Mouse (Mus musculus) heart, embryonic 13.5 days (tissue): ENCODE results near the gene Daam1. TPM values are rescaled to one million over a fixed set of nuclear protein-coding genes. Genes with fewer than 3 reads are reported as not detected.

ENCODE experiments used
- ATAC-seq: fragments of 200-750 bp; cut with Nextera tagmentation; 2 replicates; pipeline ENCODE4 v1.8.0; 2017; ENCODE audit warnings: moderate TSS enrichment; ENCODE audit not compliant: insufficient number of reproducible peaks, low FRiP score, low TSS enrichment; ENCODE audit errors: extremely low read depth
- H3K27ac ChIP-seq: fragments of 300-500 bp; sonication (generic); replicated peaks from 2 replicates; pipeline ENCODE4 v1.5.1; 2015; ENCODE audit warnings: moderate library complexity, mild to moderate bottlenecking, inconsistent platforms
- H3K27me3 ChIP-seq: fragments of 300-500 bp; sonication (generic); replicated peaks from 2 replicates; pipeline ENCODE4 v1.6.1; 2015; ENCODE audit warnings: mild to moderate bottlenecking, inconsistent platforms
- H3K36me3 ChIP-seq: fragments of 300-500 bp; sonication (generic); 2 replicates; pipeline ENCODE4 v1.6.1; 2015; ENCODE audit warnings: mild to moderate bottlenecking, inconsistent platforms
- H3K4me1 ChIP-seq: fragments of 300-500 bp; sonication (generic); 2 replicates; pipeline ENCODE4 v1.6.1; 2015; ENCODE audit warnings: inconsistent platforms
- H3K4me2 ChIP-seq: fragments of 300-500 bp; sonication (generic); 2 replicates; pipeline ENCODE4 v1.6.1; 2015; ENCODE audit warnings: inconsistent platforms, mild to moderate bottlenecking, moderate library complexity
- H3K4me3 ChIP-seq: fragments of 300-500 bp; sonication (generic); 2 replicates; pipeline ENCODE4 v1.5.1; 2015; ENCODE audit warnings: moderate library complexity, mild to moderate bottlenecking, inconsistent platforms
- H3K9ac ChIP-seq: fragments of 300-500 bp; sonication (generic); 2 replicates; pipeline ENCODE4 v1.6.1; 2015; ENCODE audit warnings: inconsistent platforms, mild to moderate bottlenecking, moderate library complexity
- H3K9me3 ChIP-seq: fragments of 300-500 bp; sonication (generic); 2 replicates; pipeline ENCODE4 v1.6.1; 2016; ENCODE audit warnings: inconsistent platforms
- WGBS: fragments of 180-500 bp; shearing (Covaris S2); methylation state at CpG from one replicate; pipeline ENCODE4 v1.1.7; 2015; ENCODE audit warnings: mixed read lengths; 5-methylcytosine and 5-hydroxymethylcytosine counted together
- polyA plus RNA-seq: library from polyadenylated mRNA; unstranded; fragments of >200 nt; fragmentation: Nextera tagmentation; extraction: Ambion mirVana; gene quantifications from 2 replicates; pipeline ENCODE4 v1.2.1, GENCODE M21; 2015

Daam1 gene
- polyA plus RNA-seq, 1 experiment from 2014 or later = 18.5 TPM

DNA sequence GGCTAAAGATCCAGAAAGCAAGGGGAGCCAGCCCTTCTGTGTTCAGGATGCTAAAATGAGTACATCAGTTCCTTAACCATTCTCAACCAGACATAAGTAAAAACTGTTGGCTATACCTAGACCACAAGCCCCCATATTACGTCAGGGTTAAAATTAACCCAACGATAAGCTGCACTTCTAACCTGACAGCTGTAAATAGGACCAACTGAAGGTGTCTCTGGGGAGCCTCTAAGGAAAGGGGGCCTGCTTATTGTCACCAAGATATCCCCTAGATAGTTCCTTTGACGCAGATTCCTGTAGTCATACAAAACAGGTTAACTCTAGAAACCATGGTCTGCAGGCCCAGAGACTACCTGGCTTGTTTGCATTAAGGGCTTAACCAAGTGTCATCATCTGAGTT lies 174.4 kb downstream of the Daam1 start:
- Histone ChIP-seq H3K36me3 (0 out of 2 replicates have a peak, but pooled peaks cover 3% of the 10 kb centered on the region), H3K4me3 (no peak overlapping the region), H3K4me1 (peaks cover 54% of the 10 kb centered on the region), H3K4me2 (no peak overlapping the region), H3K27ac (peak overlapping the region; percentile 69), H3K27me3 (no peaks in the 10 kb centered on the region), H3K9me3 (no peaks in the 10 kb centered on the region), H3K9ac (no peak overlapping the region)
- no peak for ATAC-seq
- 37% methylated on average over 3 of the region's 3 CpGs for WGBS

DNA sequence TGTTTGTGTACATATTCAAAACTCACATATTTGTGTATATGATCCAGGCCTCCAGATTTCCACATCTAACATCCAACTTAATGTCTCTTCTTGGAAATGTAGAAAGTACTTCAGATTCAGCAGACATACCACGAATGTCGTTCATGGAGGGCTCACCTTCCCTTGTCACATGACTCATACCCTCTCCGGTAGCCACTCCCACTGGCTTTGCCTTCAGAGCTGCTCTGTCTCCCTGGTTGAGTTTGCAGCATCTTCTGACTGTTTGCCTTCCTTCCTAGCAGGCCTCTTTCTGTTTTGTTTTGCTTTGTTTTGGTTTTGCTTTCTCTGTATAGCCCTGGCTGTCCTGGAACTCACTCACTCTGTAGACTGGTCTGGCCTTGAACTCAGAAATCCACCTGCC lies 176.8 kb downstream of the Daam1 start:
- no peak for ATAC-seq
- H3K9ac ChIP-seq = no peak overlapping the region
- 0 out of 2 replicates have a peak overlapping the region, but pooled peaks have one; percentile 3 for H3K27ac ChIP-seq
- no peaks in the 10 kb centered on the region for H3K27me3 ChIP-seq
- 0 out of 2 replicates have a peak, but pooled peaks cover 3% of the 10 kb centered on the region for H3K36me3 ChIP-seq
- peaks cover 36% of the 10 kb centered on the region for H3K4me1 ChIP-seq
- no peak overlapping the region for H3K4me3 ChIP-seq
- no peak overlapping the region for H3K4me2 ChIP-seq
- 72% methylated on average over 3 of the region's 3 CpGs for WGBS
- H3K9me3 ChIP-seq = no peaks in the 10 kb centered on the region

DNA sequence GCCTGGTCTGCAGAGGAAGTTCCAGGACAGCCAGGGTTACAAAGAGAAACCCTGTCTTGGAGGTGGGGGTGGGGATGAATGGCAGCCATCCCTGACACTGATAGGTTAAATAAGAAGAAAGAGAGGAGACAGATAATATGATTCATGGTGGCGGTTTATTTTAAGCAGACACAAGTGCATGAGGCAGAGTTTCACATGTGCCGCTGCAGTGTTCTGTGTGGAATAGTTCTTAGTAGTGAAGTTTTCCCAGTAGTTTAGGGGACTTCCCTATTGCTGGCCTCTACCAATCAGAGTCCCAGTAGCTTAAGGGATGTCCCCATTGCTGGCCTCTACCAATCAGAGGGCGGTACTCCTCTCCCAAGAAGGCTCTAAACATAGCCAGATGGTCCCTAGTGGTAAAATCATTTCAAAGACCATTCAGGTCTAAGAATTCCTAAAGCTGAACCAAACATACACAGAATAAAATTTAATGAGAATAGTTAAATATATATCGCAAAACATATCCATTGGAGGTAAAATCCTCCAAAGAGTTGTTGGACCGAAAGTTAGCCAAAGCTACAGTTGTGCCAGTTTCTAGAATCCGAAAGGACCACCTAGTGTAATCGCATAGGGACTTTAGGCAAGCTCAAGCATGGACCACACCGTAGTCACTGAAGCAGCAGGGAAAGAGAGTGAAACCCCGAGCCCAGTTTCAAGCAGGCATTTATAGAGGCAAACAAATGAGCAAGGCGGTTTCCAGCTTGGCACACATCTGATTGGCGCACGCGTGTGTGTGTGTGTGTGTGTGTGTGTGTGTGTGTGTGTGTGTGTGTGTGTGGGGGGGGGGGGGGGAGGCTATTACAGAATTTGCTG lies 178.4 kb downstream of the Daam1 start:
- H3K9me3 ChIP-seq = no peaks in the 10 kb centered on the region
- no peak overlapping the region for H3K27ac ChIP-seq
- no peak overlapping the region for H3K4me2 ChIP-seq
- 77% methylated on average over 13 of the region's 13 CpGs for WGBS
- H3K36me3 ChIP-seq = no peaks in the 10 kb centered on the region
- H3K9ac ChIP-seq = no peak overlapping the region
- no peak for ATAC-seq
- H3K4me1 ChIP-seq = peaks cover 40% of the 10 kb centered on the region
- no peak overlapping the region for H3K4me3 ChIP-seq
- no peaks in the 10 kb centered on the region for H3K27me3 ChIP-seq

DNA sequence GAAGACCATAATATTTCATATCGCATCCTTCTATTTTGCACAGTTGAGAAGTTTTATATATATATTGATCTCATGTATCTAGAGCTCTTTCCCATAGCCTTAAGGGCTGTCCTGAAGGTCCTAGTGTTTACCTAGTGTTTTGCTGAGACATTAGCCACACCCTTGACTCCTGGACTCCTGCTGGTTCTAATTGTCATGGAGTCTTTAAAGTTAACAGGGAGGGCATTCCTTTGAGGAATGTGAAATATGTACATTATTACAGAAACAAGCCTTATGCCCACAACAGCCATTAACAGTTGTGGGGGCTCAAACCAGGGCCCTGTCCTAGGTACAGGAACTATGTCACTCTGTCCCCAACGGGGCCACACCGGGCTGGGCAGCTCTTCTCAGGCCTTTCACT lies 180.5 kb downstream of the Daam1 start:
- Histone ChIP-seq H3K4me1 (peaks cover 25% of the 10 kb centered on the region), H3K36me3 (no peaks in the 10 kb centered on the region), H3K9me3 (no peaks in the 10 kb centered on the region), H3K27me3 (no peaks in the 10 kb centered on the region), H3K4me2 (no peak overlapping the region), H3K4me3 (no peak overlapping the region), H3K9ac (no peak overlapping the region), H3K27ac (no peak overlapping the region)
- no peak for ATAC-seq
- 93% methylated on average over 3 of the region's 3 CpGs for WGBS

DNA sequence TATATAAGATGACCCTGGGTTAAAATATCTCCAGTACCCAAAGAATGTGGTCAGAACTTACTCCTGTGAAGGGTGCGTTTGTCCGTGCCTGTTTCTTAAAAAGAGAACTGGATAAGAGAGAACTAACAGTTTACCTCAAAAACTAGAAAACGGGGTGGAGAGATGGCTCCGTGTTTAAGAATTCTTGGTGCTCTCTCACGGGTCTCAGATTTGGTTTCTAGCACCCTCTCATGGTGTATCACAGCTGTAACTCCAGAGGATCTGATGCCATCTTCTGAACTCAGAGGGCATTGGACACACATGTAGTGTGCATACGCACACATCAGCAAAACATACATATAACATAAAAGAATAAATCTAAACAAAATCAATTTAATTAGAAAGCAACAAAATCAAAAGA lies 181.2 kb downstream of the Daam1 start:
- peaks cover 19% of the 10 kb centered on the region for H3K4me1 ChIP-seq
- no peak overlapping the region for H3K27ac ChIP-seq
- no peaks in the 10 kb centered on the region for H3K36me3 ChIP-seq
- H3K4me2 ChIP-seq = no peak overlapping the region
- ATAC-seq = no peak
- no peak overlapping the region for H3K4me3 ChIP-seq
- no peak overlapping the region for H3K9ac ChIP-seq
- no peaks in the 10 kb centered on the region for H3K9me3 ChIP-seq
- WGBS = 86% methylated on average over 6 of the region's 6 CpGs
- no peaks in the 10 kb centered on the region for H3K27me3 ChIP-seq

DNA sequence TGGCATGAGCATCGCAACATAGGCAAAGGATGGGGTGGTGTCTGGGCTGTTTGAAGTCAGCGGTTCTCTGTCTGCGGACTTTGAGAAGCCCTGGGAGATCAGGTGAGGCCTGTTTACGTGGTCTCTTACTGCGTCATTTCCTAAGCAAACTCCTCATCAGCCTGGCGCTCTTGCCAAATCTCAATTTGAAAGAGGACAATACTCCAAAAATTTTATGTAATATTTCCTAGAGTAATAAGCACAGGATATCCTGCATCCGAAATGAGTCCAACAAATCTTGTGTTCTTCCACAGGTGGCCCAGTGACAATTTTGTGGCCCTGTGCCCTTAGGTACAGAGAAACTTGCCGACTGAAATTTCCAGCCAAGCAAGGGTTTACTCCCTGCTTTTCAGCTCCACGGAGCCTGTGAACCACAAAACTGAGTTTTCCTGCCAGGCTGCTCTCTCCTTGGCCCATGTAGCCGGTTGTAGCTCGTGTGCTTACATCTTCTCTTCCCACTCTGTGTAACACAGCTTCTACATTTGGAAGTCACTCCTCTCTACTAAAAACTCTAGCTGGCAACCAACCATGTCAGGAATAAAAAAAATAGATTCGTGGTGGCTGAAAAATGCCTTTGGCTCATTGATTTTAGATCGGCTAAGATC lies 183.0 kb downstream of the Daam1 start:
- H3K27ac ChIP-seq = no peak overlapping the region
- H3K4me3 ChIP-seq = no peak overlapping the region
- no peaks in the 10 kb centered on the region for H3K9me3 ChIP-seq
- H3K27me3 ChIP-seq = no peaks in the 10 kb centered on the region
- H3K4me2 ChIP-seq = no peak overlapping the region
- ATAC-seq = no peak
- no peak overlapping the region for H3K9ac ChIP-seq
- WGBS = 75% methylated on average over 13 of the region's 13 CpGs
- H3K36me3 ChIP-seq = no peaks in the 10 kb centered on the region
- peaks cover 17% of the 10 kb centered on the region for H3K4me1 ChIP-seq

DNA sequence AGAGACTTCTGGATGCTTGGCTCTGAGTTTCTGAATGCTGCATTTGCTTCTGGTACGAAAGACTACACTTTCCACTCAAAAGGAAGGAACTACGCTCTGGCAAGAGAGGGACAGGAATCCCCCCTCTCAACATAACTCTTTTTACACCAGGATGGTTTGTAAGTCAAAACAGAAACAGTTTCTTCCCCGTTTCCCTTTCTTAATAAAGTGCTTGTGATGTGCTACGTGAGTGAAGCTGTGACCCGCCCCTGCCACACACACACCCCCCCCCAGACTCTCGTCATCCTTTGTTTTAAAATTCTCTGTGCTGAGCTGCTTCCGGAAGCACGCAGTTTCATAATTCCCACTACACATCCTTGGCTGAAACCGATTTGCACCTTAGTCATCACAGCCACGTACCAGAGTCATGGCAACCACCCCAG lies 183.5 kb downstream of the Daam1 start:
- Histone ChIP-seq H3K27me3 (no peaks in the 10 kb centered on the region), H3K4me3 (no peak overlapping the region), H3K9ac (0 out of 2 replicates have a peak overlapping the region, but pooled peaks have one; percentile 10), H3K9me3 (no peaks in the 10 kb centered on the region), H3K36me3 (no peaks in the 10 kb centered on the region), H3K27ac (no peak overlapping the region), H3K4me2 (no peak overlapping the region), H3K4me1 (peaks cover 12% of the 10 kb centered on the region)
- WGBS = 60% methylated on average over 10 of the region's 10 CpGs
- ATAC-seq = no peak

DNA sequence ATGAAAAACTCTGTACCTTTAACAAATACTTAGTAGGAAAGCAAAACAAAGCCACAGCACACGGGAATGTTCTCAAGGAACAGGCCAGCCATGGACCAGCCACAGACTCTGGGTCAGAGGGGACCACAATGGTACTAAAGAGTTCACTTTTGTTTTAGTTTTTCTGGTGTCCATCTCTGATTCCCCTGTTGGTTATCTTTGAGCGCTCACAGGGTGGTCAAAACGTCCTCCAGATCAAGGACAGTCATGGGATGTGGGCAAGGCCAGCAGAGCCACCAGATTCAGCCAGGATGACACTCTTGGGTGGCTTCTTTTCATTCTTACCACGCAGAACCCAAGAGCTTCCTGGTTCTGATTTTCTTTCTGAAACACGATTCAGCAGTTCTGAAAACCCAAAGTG lies 184.4 kb downstream of the Daam1 start:
- 62% methylated on average over 5 of the region's 5 CpGs for WGBS
- no peaks in the 10 kb centered on the region for H3K9me3 ChIP-seq
- H3K4me1 ChIP-seq = peaks cover 15% of the 10 kb centered on the region
- H3K4me2 ChIP-seq = no peak overlapping the region
- H3K9ac ChIP-seq = no peak overlapping the region
- H3K4me3 ChIP-seq = no peak overlapping the region
- H3K27ac ChIP-seq = no peak overlapping the region
- ATAC-seq = no peak
- H3K36me3 ChIP-seq = no peaks in the 10 kb centered on the region
- H3K27me3 ChIP-seq = no peaks in the 10 kb centered on the region

DNA sequence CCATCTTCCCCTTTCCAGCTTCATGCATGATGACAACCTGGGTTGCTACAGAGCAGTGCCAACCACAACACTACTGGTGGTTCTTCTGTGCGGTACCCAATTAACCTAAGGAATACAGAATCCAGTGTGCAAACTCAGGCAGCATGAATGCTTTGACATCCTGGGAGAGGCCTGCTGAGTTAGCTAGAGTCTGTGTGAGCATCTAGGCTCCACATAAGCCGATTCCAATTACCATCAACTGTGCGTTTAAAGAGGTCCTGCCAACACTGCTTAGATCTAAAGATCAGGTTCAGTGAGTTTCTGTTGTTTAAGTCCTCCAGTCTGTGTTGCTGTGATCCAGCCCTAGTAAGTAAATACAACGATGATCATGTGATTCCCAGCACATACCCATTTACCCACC lies 189.4 kb downstream of the Daam1 start:
- WGBS = 86% methylated on average over 4 of the region's 4 CpGs

DNA sequence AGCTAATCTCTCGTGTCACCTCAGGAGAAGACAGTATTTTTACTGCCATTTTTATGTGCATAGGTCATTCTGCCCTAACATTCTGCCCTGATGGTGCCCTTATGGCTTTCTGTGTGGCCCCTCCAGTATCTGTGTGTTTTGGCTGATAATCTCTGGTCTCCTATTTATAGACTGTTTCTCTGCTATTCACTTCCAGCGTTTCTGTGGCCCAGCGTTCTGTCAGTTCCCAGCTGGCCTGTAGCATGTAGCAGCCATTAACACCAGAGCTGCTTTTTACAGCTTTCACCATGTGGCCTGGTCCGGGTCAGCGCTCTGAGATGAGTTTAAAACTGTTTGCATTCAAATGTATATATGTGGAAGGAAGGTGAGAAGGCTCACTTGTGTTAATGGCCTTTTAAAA lies 190.7 kb downstream of the Daam1 start:
- Histone ChIP-seq H3K4me1 (peaks cover 41% of the 10 kb centered on the region), H3K36me3 (no peaks in the 10 kb centered on the region), H3K27me3 (no peaks in the 10 kb centered on the region), H3K9ac (peak overlapping the region; percentile 3; the same call in 1 of the 2 replicates), H3K9me3 (peaks cover 8% of the 10 kb centered on the region), H3K4me2 (peak overlapping the region; percentile 7; the same call in 1 of the 2 replicates), H3K27ac (peak overlapping the region; percentile 90), H3K4me3 (no peak overlapping the region)
- no peak; the same call in 1 of the 2 replicates for ATAC-seq
- 15% methylated on average over 5 of the region's 5 CpGs for WGBS

More for the DNA sequence above, 189.4 kb downstream of the Daam1 start:
- no peak overlapping the region for H3K4me3 ChIP-seq
- no peak overlapping the region for H3K4me2 ChIP-seq
- ATAC-seq = no peak
- H3K27me3 ChIP-seq = no peaks in the 10 kb centered on the region
- peak overlapping the region; percentile 90 for H3K27ac ChIP-seq
- H3K9ac ChIP-seq = no peak overlapping the region
- peaks cover 38% of the 10 kb centered on the region for H3K4me1 ChIP-seq
- H3K36me3 ChIP-seq = no peaks in the 10 kb centered on the region
- peaks cover 8% of the 10 kb centered on the region for H3K9me3 ChIP-seq

DNA sequence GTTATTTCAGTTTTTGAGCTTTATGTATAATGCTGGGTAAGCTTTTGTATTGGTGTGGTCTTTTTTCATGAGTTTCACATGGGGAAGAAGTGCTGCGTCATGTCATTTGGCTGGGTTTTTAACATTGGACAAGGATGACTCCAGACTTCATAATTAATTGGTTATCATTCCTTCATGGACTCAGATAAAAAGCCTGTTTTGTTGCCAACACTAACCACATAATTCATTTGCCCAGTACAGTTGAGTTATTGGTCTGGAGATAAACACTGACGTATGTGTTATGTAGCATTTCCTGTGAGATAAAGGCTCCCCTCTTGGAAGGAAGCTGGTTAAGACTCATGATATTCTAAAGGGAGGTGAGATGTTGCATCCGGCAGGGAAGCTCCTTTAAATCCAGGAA lies 191.9 kb downstream of the Daam1 start:
- ATAC-seq = no peak

More for the DNA sequence above, 191.9 kb downstream of the Daam1 start:
- Histone ChIP-seq H3K27ac (0 out of 2 replicates have a peak overlapping the region, but pooled peaks have one; percentile 32), H3K4me1 (peaks cover 41% of the 10 kb centered on the region), H3K4me3 (no peak overlapping the region), H3K36me3 (no peaks in the 10 kb centered on the region), H3K9me3 (peaks cover 8% of the 10 kb centered on the region), H3K9ac (no peak overlapping the region), H3K4me2 (no peak overlapping the region), H3K27me3 (no peaks in the 10 kb centered on the region)
- 62% methylated on average over 3 of the region's 3 CpGs for WGBS
